ENCODE assay signal across 9 mouse cellular contexts in the genomic region with DNA sequence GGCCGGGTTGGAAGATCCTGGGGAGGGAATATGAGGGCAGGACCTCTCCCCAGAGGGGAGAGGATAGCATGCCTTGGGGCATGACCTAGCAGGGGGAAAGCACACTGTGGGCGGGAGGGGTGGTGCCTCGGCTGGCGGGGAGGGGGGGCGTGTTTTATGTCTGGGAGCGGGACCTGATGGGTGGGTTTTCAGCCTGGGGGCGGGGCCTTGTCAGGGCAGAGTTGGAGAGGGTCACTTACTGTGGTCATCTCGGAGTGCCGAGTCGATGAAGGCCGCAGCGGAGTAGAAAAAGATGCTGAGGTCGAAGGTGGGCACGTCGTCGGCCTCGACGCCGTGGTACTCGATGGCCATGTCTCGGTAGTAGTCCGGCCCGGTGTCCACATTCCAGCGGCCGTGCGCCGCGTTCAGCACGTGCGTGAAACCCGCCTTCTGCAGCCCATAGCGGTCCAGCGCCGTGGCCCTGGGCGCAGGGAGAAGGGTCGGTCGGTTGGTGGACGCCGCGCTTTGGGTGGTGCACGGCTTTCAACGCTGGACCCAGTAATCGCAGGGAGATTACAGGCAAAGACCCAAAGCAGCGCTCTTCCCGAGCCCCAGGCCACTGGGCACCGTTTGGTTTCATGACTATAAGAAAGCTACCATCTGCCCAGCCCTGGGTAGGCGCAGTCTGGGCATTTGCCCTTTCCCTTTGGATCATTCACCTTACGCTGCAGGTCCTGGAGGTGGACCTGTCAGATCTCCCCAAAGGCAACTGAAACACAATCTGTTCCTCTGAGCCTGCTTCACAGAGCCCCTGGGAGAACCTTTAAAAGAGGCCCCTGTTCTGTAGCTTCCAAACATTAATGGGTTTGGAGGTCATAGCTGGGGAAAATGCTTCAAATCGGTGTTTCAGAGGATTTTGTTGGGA. TPM values are rescaled to one million over a fixed set of nuclear protein-coding genes. Genes with fewer than 3 reads are reported as not detected.
A peak's percentile ranks its signal among the peaks of the same experiment; 100 is the strongest.
DNase-seq lines count a peak whose midpoint lies in the region; ATAC-seq lines count a peak whose summit lies in the region.
"Had no signal": no experiment of that assay in that cellular context is flagged by ENCODE, and none has a peak within 500 bp of the region (broad histone marks: within the 10 kb centered on the region; RNA-seq: fewer than 3 reads in every experiment).

No protein-coding gene starts in this region.

- no peaks in the 10 kb centered on the region for H3K36me3 ChIP-seq in hindbrain, embryonic 16.5 days (ENCODE audit: control insufficient read depth, insufficient read depth, low read length)
- H3K36me3 ChIP-seq in midbrain, embryonic 15.5 days (replicated peaks), result no peaks in the 10 kb centered on the region

- no peaks in the 10 kb centered on the region for H3K9me3 ChIP-seq in hindbrain, embryonic 16.5 days (ENCODE audit: control insufficient read depth, low read length)
- no peaks in the 10 kb centered on the region for H3K9me3 ChIP-seq in midbrain, embryonic 15.5 days

- peaks cover 10% of the 10 kb centered on the region for H3K4me1 ChIP-seq in hindbrain, embryonic 16.5 days (ENCODE audit: control insufficient read depth, insufficient read depth, low read depth, low read length)
- H3K4me1 ChIP-seq in midbrain, embryonic 15.5 days, result peaks cover 15% of the 10 kb centered on the region; the same call in 1 of the 2 replicates

- H3K27me3 ChIP-seq in hindbrain, embryonic 16.5 days (replicated peaks; ENCODE audit: control insufficient read depth, insufficient read depth, low read length), result peaks cover 4% of the 10 kb centered on the region; the same call in 1 of the 2 replicates
- peaks cover 14% of the 10 kb centered on the region for H3K27me3 ChIP-seq in midbrain, embryonic 15.5 days (replicated peaks)

- peak overlapping the region; percentile 50 for H3K9ac ChIP-seq in hindbrain, embryonic 16.5 days (ENCODE audit: low read depth, low read length)
- peak overlapping the region; percentile 12; the same call in 1 of the 2 replicates for H3K9ac ChIP-seq in midbrain, embryonic 15.5 days

- peak overlapping the region; percentile 60 for H3K4me2 ChIP-seq in hindbrain, embryonic 16.5 days (ENCODE audit: low read length)
- H3K4me2 ChIP-seq in midbrain, embryonic 15.5 days, result peak overlapping the region; percentile 54

- DNase-seq in cerebellum, postnatal 10 days, result peak; percentile 46 to 51
- peak; percentile 75 for DNase-seq in ZHBTc4 (ENCODE audit: low read depth, low spot score)
- no peak for DNase-seq in frontal cortex, postnatal 14 days (ENCODE audit: low spot score in 2 of 2)
- no peak for DNase-seq in frontal cortex, postnatal 10 days (ENCODE audit: low spot score in 2 of 2)
- no peak for DNase-seq in right cerebral cortex, postnatal 36 days (ENCODE audit: low spot score in 2 of 2)
- DNase-seq: layer of hippocampus, postnatal 36 days had no signal

- ATAC-seq in cerebellum, adult (ENCODE audit: insufficient number of reproducible peaks, low FRiP score, low TSS enrichment), result no peak
- peak; percentile 28; the same call in 1 of the 2 replicates for ATAC-seq in hindbrain, embryonic 16.5 days
- no peak; the same call in 1 of the 2 replicates for ATAC-seq in midbrain, embryonic 15.5 days (replicated peaks)

- H3K27ac ChIP-seq in hindbrain, embryonic 16.5 days (ENCODE audit: low read depth, low read length), result no peak overlapping the region
- no peak overlapping the region for H3K27ac ChIP-seq in midbrain, embryonic 15.5 days

- peak overlapping the region; percentile 30 for H3K4me3 ChIP-seq in hindbrain, embryonic 16.5 days (ENCODE audit: low read length)
- H3K4me3 ChIP-seq in midbrain, embryonic 15.5 days, result peak overlapping the region; percentile 29

- 11% methylated on average over 47 of the region's 49 CpGs for WGBS in hindbrain, embryonic 16.5 days
- WGBS in midbrain, embryonic 15.5 days, result 10% methylated on average over 49 of the region's 49 CpGs

RNA-seq across cellular contexts. Expression of a gene that starts 27.7 kb away (rescaled TPM):
- 0.14 TPM in 1 of 2 replicates, not detected in the other for polyA plus RNA-seq in hindbrain, embryonic 16.5 days (2015; fragmentation: Nextera tagmentation; extraction: Ambion mirVana)
- polyA plus RNA-seq in midbrain, embryonic 15.5 days (2015; fragmentation: Nextera tagmentation; extraction: Ambion mirVana), result 0.15 TPM in 1 of 2 replicates, not detected in the other

Comparison
In these comparisons a context has a peak if more than half of its experiments do, and no peak if none do; other contexts are left out.
1. DNase-seq: peak in cerebellum, postnatal 10 days (2 of 2) and ZHBTc4 (single experiment); none in frontal cortex, postnatal 14 days (0 of 2), frontal cortex, postnatal 10 days (0 of 2) and right cerebral cortex, postnatal 36 days (0 of 2).